Mouse (Mus musculus): ENCODE data around the gene Pzp.

DNA sequence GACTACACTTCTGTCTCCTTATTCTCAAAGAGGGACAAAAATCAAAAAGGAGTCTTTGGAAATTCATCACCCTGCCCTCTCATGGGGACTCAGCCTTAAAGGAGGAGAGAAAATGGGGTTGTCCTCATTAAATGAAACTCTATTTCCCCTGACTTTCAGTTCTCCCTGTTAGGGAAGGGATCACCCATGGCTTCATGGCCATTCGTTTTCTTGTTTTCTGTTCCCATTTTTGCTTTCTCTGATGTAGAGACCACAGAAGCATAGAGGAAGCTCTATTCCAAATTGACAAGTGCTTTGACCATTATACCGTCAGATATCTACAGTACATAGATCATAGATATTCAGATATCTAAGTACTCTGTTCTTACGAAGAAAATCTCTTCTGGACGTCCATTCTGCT is 18.9 kb upstream of the Pzp start:
- no peak for TF ChIP-seq CTCF (IDR thresholded peaks at IDR 0.05; ENCODE audit: control insufficient read depth, insufficient read depth, insufficient read length)
- TF ChIP-seq MAX (IDR thresholded peaks at IDR 0.05) = no peak
- no peak for TF ChIP-seq USF1 (IDR thresholded peaks at IDR 0.05; ENCODE audit: low read depth)
- no peak for TF ChIP-seq CEBPB (IDR thresholded peaks at IDR 0.05; ENCODE audit: low read depth)
- TF ChIP-seq MYOD1 (IDR thresholded peaks at IDR 0.05; ENCODE audit: control insufficient read depth, insufficient read length, low read depth) = no peak
- TF ChIP-seq MYOG (IDR thresholded peaks at IDR 0.05; ENCODE audit: control insufficient read depth, extremely low read depth, insufficient read length) = no peak
- no peak for TF ChIP-seq FOSL1 (IDR thresholded peaks at IDR 0.05; ENCODE audit: insufficient read depth, low read length, poor library complexity, severe bottlenecking)
